ENCODE assay signal across 7 mouse cellular contexts in genomic region chr4:21879565-21880220, GRCm38 (mm10). TPM values are rescaled to one million over a fixed set of nuclear protein-coding genes. Genes with fewer than 3 reads are reported as not detected.
DNase-seq lines count a peak whose midpoint lies in the region; ATAC-seq lines count a peak whose summit lies in the region.

Gene Coq3 (plus strand): TSS chr4:21879673.

- no peaks in the 10 kb centered on the region for H3K27me3 ChIP-seq in embryonic facial prominence, embryonic 11.5 days (ENCODE audit: control insufficient read depth, insufficient read depth, low read length)
- H3K27me3 ChIP-seq in limb, embryonic 11.5 days (ENCODE audit: control insufficient read depth, insufficient read depth, low read length): no peaks in the 10 kb centered on the region
- H3K27me3 ChIP-seq in midbrain, embryonic 14.5 days (ENCODE audit: control insufficient read depth, insufficient read depth, low read length): no peaks in the 10 kb centered on the region

- peak within 1 kb of the TSS; percentile 77 for H3K27ac ChIP-seq in embryonic facial prominence, embryonic 11.5 days (replicated peaks; ENCODE audit: low read depth, low read length)
- peak within 1 kb of the TSS; percentile 86 for H3K27ac ChIP-seq in limb, embryonic 11.5 days (replicated peaks; ENCODE audit: low read depth, low read length)
- peak within 1 kb of the TSS; percentile 91 for H3K27ac ChIP-seq in midbrain, embryonic 14.5 days (replicated peaks; ENCODE audit: low read depth, low read length)

- no peaks in the 10 kb centered on the region for H3K9me3 ChIP-seq in embryonic facial prominence, embryonic 11.5 days (replicated peaks; ENCODE audit: control insufficient read depth, low read length)
- no peaks in the 10 kb centered on the region for H3K9me3 ChIP-seq in limb, embryonic 11.5 days (ENCODE audit: control insufficient read depth, low read length)
- H3K9me3 ChIP-seq in midbrain, embryonic 14.5 days (ENCODE audit: control insufficient read depth, low read length): no peaks in the 10 kb centered on the region

- peak; percentile 94 for ATAC-seq in embryonic facial prominence, embryonic 11.5 days (replicated peaks; ENCODE audit: insufficient number of reproducible peaks, low FRiP score, low TSS enrichment, low read depth)
- ATAC-seq in limb, embryonic 11.5 days (ENCODE audit: insufficient number of reproducible peaks, low FRiP score, low TSS enrichment, low read depth): peak; percentile 86
- ATAC-seq in midbrain, embryonic 14.5 days (ENCODE audit: low FRiP score, low TSS enrichment): peak; percentile 91

- DNase-seq in adrenal gland, postnatal 14 days: peak; percentile 89
- peak; percentile 84 for DNase-seq in embryonic facial prominence, embryonic 11.5 days (ENCODE audit: low spot score)
- DNase-seq in heart, adult 11 months: peak; percentile 98
- peak; percentile 88 for DNase-seq in kidney, adult 18-20 months
- peak; percentile 85 for DNase-seq in limb, embryonic 11.5 days (ENCODE audit: low spot score)
- DNase-seq in midbrain, embryonic 14.5 days: peak; percentile 89
- DNase-seq in spleen, adult 18-20 months: peak; percentile 77 to 85

- H3K9ac ChIP-seq in embryonic facial prominence, embryonic 11.5 days (replicated peaks; ENCODE audit: low read length): peak within 1 kb of the TSS; percentile 78
- H3K9ac ChIP-seq in limb, embryonic 11.5 days (ENCODE audit: low read length): peak within 1 kb of the TSS; percentile 74
- H3K9ac ChIP-seq in midbrain, embryonic 14.5 days (replicated peaks; ENCODE audit: low read length): peak within 1 kb of the TSS; percentile 82

- no peaks in the 10 kb centered on the region for H3K4me1 ChIP-seq in embryonic facial prominence, embryonic 11.5 days (ENCODE audit: control insufficient read depth, insufficient read depth, low read length)
- no peaks in the 10 kb centered on the region for H3K4me1 ChIP-seq in limb, embryonic 11.5 days (ENCODE audit: control insufficient read depth, insufficient read depth, low read length)
- H3K4me1 ChIP-seq in midbrain, embryonic 14.5 days (ENCODE audit: control insufficient read depth, insufficient read depth, low read length): no peaks in the 10 kb centered on the region

- under 1% methylated on average over 51 of the region's 51 CpGs for WGBS in embryonic facial prominence, embryonic 11.5 days
- WGBS in limb, embryonic 11.5 days: under 1% methylated on average over 51 of the region's 51 CpGs
- under 1% methylated on average over 51 of the region's 51 CpGs for WGBS in midbrain, embryonic 14.5 days

- peak within 1 kb of the TSS; percentile 66 for H3K4me3 ChIP-seq in embryonic facial prominence, embryonic 11.5 days (ENCODE audit: low read depth, low read length)
- peak within 1 kb of the TSS; percentile 67 for H3K4me3 ChIP-seq in limb, embryonic 11.5 days (ENCODE audit: low read depth, low read length)
- peak within 1 kb of the TSS; percentile 73 for H3K4me3 ChIP-seq in midbrain, embryonic 14.5 days (replicated peaks; ENCODE audit: low read depth, low read length)

- H3K36me3 ChIP-seq in embryonic facial prominence, embryonic 11.5 days (replicated peaks; ENCODE audit: control insufficient read depth, insufficient read depth, low read depth, low read length): no peaks in the 10 kb centered on the region
- no peaks in the 10 kb centered on the region for H3K36me3 ChIP-seq in limb, embryonic 11.5 days (ENCODE audit: control insufficient read depth, insufficient read depth, low read length)
- peaks cover 18% of the 10 kb centered on the region for H3K36me3 ChIP-seq in midbrain, embryonic 14.5 days (ENCODE audit: control insufficient read depth, insufficient read depth, low read length)

- H3K4me2 ChIP-seq in embryonic facial prominence, embryonic 11.5 days (ENCODE audit: low read depth, low read length): peak within 1 kb of the TSS; percentile 56
- H3K4me2 ChIP-seq in limb, embryonic 11.5 days (ENCODE audit: low read depth, severe bottlenecking): peak within 1 kb of the TSS; percentile 58
- H3K4me2 ChIP-seq in midbrain, embryonic 14.5 days (ENCODE audit: low read length): peak within 1 kb of the TSS; percentile 68

RNA-seq across cellular contexts. Expression of gene Coq3, which starts in this region (rescaled TPM):
- 22.5 and 22.9 TPM in 2 replicates for total RNA-seq in adrenal gland, postnatal 14 days (2021)
- polyA plus RNA-seq in embryonic facial prominence, embryonic 11.5 days (2014; fragmentation: Nextera tagmentation; extraction: Ambion mirVana): 13.5 and 16.5 TPM in 2 replicates
- 14.4 and 15.7 TPM in 2 replicates for polyA plus RNA-seq in limb, embryonic 11.5 days (2014; fragmentation: Nextera tagmentation; extraction: Ambion mirVana)
- polyA plus RNA-seq in midbrain, embryonic 14.5 days (2014; fragmentation: Nextera tagmentation; extraction: Ambion mirVana): 13.8 and 14.3 TPM in 2 replicates

Comparison
In these comparisons a context has a peak if more than half of its experiments do, and no peak if none do; other contexts are left out.
1. Peak in every context shown above with its lines: DNase-seq, ATAC-seq, H3K4me3 ChIP-seq and H3K27ac ChIP-seq.